Mouse (Mus musculus) G1E (cell line): ENCODE data around the gene Paxx.

ENCODE experiments used
- CTCF ChIP-seq: IDR thresholded peaks from 2 replicates; pipeline ENCODE4 v1.5.1; 2012; ENCODE audit warnings: low read depth, low read length, inconsistent platforms, mixed read lengths
- TAL1 ChIP-seq: conservative IDR thresholded peaks from 2 replicates; pipeline ENCODE4 v1.6.1; 2012; ENCODE audit warnings: low read depth, low read length, inconsistent platforms, mixed read lengths

DNA sequence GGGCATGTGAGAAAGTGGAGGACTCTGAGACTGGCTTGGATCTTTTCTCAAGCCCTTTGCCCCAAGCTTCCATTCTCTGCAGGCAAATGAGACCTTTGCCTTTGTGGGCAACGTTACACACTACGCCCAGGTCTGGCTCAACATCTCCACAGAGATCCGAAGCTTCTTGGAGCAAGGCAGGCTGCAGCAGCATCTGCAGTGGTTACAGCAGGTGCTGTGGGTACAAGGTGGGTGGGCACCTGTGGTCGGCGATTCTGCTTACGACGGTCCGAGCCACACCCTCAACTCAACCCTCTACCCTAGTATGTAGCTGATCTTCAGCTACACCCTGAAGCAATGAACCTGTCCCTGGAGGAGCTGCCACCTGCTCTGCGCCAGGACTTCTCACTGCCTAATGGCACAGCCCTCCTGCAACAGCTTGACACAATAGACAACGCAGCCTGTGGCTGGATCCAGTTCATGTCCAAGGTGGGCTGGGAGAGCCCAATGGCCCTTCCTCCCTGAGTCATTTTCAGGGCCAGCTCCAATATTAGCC lies 24.5 kb downstream of the Paxx start:
- TF ChIP-seq CTCF (no peak), TAL1 (no peak)
